Mouse (Mus musculus): ENCODE results near the gene Smyd3.

The Smyd3 gene

DNA sequence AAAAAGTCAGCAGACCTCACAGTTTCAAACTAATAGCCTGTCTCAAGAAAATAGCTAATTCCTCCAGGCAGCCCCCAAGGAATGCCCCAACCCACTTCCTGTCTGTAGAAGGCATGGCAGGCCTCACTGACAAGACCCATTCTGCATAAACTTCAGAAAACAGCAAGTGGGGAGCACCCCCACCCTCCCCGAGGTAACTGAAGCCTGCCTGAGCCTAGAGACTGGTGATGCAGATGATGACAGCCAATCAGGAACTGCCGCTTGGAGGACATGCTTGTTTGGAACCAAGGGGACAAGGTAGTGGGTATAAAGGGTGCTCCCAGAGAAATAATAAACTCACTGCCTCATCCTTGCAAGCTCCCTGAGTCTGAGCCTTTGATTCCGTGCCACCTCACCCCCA, 288.3 kb downstream of the Smyd3 start:
- DNase-seq (ENCODE audit: low read depth, low spot score), result no peak

DNA sequence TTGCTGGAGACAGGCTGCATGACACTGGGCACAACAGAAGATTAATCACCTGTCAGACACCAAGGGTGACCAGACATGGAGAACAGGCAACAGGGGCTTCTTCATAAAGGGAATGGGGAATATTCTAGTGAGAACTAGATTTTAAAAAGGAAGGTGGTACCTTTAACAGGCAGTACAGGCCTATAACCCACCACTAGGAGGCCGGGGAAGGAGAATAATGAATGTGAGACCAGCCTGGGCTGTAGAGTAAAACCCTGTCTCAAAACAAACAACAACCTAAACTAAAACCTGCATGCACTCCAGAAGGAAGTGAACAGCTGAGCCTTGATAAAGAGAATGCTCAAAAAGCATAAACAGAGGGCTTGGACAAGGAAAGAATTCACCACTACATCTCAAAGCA, 297.6 kb downstream of the Smyd3 start:
- DNase-seq (ENCODE audit: low read depth, low spot score), result peak; percentile 24

DNA sequence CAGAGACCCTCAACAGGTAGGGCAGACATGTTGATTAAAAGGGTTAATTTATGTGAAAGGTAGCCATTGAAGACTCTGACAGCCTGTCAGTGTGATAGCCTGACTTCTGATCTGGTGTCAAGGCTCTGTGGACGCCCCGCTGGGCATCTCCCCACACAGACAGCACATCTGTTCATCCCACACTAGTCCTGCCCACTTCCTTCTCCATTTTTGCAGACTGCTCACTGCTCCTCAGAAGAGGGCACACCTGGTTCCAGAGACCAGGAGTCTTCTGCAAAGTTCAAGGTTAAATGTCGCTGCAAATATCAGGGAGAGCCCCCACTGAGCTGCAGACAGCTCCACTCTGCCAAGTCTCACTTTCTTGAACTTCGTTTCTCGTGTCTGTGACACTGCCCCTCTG, 299.8 kb downstream of the Smyd3 start:
- DNase-seq (ENCODE audit: low read depth, low spot score), result peak; percentile 31

DNA sequence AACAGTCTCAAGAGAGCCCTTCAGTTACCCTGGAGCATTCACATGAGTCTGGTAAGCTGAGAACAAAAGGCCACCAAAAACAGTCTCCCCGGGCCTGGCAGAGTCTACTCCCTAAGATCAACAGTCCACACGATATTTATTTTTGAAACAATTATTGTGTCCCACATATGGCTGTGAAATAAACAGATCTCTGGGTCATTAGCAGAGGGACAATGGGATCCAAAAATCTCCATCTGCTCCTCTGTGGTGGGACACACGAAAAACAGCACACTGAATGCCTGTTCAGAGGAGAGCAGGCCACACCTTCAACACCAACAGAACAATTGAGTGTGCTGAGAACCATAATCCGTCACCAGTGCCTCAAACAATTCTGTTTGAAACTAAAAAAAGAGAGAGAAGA, 300.8 kb downstream of the Smyd3 start:
- no peak for DNase-seq (ENCODE audit: low read depth, low spot score)

DNA sequence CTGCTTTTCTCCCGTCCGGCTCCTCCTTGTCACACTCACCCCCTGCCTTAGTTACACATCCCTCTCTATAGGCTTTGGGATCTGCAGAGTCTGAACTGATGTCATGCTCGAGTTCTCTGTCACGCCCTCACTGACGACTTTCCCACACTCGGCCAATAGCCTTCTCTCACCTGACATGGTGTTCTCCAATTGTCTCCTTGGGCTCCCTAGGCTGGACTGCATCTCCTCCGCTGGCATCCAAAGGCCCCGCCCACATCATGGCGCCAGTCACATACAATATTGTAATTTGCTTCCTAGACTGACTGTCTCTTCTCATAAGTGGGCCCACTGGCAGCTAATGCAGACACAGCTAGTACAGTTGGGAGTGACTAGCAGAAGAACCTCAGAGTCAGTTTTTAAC, 304.5 kb downstream of the Smyd3 start:
- DNase-seq (ENCODE audit: low read depth, low spot score), result peak; percentile 48

DNA sequence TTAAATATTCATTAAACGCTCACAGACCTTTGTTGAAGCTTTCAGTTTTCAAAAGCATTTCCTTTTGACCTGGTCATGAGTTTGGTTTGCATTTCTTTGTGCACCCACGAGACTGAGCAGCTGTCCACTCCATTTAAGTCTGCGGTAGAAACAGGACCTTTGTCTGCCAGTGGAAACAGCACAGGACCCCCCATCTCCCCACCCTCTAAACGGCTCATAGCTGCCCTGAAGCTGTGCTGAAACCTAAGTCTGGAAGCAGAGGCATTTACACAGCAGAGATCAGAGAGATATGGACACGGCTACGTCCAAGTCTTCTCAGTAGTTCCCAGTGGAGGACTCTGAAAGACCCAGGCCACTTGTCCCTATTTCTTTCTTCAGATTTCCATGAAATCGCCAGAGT, 305.5 kb downstream of the Smyd3 start:
- DNase-seq (ENCODE audit: low read depth, low spot score), result no peak

DNA sequence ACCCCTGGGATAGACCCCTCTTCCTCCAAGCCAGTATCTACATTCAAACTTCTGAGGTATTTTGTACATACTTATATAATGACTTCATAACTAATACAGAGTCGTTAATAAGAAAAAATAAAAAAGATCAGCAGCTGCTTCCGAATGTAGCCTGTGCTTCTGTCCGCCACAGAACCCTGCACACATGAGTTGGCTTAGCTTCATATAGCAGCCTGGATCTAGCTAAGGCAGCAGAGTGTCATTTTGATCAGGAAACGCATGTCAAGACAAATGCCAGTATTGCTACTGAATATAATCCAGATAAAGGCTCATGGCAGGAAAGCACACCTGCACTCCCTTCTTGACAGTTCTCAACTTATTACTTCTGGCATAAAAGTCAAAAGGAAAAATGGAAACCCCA, 306.5 kb downstream of the Smyd3 start:
- no peak for DNase-seq (ENCODE audit: low read depth, low spot score)

DNA sequence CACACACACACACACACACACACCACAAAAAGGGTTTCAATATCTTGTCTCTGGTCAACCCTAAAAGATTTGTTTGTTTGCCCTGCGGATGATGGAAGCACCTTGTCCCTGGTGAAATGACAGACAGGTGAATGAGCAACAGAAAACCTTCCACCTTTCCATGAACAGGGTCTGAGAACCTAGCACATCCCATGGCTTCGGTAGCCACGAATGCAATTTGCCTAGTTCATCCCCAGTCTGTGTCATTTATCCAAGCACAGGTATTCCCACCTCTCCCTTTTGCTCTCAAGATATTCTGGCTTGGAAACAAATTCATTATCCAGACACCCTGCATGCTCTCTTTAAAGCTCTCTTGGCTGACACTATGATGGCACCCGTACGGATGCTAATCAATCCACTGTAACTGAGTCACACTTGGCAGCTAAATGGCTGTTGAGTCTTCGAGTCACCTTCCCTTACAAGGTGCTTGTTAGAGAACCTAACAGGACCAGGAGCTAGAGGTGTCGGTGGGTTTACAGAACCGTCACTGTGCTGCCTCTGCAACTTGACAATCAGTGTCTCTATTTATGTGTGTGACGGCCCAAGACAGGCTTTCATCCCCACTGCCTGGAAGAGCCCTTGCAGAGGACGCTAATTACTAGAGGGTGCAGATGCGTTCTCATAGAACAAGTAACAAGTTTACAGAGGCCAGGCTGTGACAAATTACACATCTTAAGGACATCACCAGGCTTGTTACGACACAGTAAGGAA, 309.8 kb downstream of the Smyd3 start:
- no peak for DNase-seq (ENCODE audit: low read depth, low spot score)

DNA sequence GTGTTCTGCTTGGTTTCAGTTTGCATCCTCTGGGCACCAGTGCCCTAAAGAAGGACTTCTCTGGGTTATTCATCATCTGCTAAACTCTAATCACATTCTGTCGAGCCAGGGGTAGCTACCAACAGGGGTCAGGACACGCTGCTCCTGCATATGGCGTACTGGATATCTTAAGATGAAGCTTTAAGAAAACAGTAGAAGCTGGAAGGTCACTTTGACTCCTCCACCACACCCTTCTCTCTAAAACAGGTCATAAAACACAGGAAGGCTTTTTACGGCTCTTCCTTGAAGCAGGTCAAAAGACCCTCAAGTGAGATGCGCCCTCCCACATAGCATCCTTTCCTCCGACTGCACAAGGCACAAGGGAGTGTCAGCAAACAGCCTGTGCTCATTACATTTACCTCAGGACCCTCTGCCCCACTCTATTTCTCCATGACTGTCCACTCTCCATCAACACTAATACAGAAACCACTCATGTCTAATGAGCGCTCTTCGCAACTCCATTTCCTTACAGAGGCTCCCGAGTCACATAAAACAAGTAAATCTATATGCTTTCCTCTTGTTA, 310.6 kb downstream of the Smyd3 start:
- DNase-seq (ENCODE audit: low read depth, low spot score), result peak; percentile 23

DNA sequence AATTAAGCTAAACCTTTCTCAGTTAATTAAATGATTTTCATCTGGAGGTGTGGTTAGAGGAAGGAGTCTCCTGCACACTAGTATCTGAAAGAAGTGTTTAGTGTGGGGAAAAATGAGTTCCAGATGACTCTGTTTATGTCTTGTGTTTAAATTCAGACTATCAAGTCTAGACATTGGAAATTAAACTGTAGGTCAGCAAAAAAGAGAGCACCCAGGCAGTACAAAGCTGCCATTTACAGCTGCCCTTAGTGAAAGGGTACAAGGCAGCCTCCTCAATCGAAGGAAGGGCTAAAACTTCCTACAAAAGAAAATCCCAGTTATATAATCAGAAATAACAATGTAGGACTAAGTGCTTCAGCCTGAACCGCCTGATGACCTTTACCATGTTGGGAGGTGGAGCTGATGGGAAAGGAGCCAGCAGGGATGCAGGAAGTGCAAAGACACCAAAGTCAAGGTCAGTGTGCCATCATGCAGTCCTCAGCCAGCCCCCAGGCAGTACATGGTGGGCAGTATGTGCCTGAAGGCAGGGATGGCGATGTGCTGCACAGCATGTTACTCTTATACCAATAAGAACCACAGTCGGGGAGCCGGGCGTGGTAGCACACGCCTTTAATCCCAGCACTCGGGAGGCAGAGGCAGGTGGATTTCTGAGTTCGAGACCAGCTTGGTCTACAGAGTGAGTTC, 319.2 kb downstream of the Smyd3 start:
- DNase-seq (ENCODE audit: low read depth, low spot score), result peak; percentile 95

DNA sequence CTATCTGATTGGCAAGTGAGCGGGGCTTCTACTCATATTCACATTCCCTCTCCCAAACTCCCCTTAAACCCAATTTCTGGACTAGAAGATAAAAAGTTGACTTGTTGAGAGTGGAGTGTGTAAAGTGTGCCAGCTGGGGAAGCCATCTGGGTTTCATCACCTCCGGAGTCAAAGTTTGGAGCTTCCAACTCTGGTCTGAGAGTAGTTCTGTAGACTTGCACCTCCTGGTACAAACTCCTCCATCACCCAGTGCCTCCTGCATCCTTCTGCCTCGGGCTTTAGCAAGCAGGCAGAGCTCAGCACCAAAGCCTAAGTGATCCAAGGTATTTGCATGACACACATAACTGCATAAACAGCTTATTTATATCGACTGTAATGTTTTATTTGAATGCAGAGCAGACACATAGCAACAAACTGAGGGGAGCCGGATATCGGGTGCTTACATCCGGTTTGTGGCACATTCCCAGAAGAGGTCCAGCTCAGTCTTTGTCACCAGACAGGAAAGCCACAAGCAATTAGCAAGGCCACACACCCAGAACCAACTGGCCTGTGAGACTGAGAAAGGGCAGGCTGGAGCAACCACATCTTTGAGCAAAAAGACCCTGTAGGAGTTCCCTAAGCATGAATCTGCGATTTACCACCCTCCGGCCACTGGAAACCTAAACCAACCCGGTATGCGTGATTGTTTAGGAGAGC, 319.9 kb downstream of the Smyd3 start:
- DNase-seq (ENCODE audit: low read depth, low spot score), result peak; percentile 49

DNA sequence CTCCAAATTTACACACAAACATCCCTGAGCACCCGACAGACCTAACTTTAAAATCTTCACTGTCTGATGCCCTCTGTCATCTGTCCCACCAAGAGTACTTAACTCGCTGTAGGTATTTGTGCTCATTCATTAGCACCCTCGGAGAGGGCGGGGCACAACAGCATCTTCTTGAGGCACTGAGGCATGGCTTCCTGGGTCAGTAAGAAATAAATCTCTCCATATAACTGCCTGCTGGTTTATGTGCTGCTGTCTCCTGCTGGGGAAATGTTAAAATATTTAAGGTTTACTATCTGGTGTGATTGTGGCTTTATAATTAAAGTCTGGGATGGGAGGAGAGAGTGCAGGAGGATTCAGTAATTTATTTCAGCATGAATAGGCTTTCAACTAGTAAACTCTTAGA, 320.7 kb downstream of the Smyd3 start:
- peak; percentile 37 for DNase-seq (ENCODE audit: low read depth, low spot score)

DNA sequence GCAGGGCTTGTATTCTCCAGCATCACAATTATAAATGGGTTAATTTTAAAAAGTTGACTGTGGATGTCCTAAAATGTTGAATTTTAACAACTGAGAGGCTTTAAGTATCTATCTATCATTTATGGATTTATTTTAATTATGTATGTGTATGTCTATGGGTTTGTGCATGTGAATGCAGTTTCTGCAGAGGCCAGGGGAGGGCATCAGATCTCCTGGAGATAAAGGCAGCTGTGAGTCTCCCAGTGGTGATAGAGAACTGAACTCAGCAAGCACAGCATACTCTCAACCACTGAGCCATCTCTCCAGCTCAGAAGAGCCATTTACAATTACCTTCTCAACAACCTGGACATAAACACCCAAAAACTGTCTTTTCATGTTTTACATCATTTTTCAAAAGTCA, 321.4 kb downstream of the Smyd3 start:
- peak; percentile 59 for DNase-seq (ENCODE audit: low read depth, low spot score)

DNA sequence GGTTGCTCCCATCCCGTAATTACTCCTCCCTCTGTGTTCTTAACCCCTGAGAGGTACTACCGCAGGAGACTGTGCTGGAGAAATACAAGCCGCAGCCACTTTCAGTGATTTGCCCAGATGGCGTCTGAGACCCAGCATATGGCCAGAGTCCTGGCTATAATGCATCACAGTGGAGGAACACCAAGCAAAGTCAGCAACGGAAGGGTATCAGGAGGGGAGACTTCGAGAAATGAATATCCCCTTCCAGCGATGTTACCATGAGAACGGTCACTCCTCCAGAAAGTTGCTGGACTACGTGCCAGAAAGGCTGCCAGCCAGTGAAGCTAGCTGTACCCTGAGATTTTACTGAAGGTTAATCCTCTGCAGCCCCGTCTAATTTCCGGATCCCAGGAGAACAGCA, 325.1 kb downstream of the Smyd3 start:
- DNase-seq (ENCODE audit: low read depth, low spot score), result no peak

DNA sequence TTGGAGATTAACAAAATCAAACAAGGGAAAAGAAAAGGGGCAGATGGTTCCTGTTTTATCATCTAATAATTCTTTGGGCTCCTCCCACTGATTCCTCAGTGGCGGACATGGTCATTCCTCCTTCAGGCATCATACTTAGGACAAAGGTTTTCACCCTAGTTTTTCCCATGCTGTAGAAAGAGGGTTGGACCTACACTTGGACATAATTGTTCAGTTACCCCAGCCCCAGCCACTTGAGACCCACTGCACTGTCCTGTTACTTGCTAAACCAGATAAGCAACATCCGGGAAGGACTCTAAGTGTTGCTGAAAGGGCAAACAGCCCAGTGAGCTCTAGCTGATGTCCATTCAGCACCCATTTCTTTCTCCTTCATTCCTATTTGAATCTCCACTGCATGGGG, 327.0 kb downstream of the Smyd3 start:
- DNase-seq (ENCODE audit: low read depth, low spot score), result no peak

DNA sequence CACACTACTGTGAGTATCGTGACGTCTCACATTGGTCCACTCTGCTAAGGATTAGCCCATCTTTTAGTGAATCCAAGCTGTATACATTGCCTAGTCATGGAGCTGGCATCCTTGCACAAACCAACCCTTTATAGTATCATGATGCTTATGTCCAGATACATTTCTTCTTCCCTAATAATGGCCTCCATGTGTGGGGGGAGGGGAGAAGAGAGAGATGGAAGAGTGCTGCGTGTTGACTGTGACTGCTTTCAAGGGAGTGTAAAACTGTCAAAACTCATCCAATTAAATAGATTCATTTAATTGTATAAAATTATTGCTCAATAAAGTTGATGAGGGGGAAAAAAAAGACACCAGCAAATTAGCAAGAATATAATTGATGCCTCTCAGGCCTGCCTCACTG, 330.7 kb downstream of the Smyd3 start:
- no peak for DNase-seq (ENCODE audit: low read depth, low spot score)

DNA sequence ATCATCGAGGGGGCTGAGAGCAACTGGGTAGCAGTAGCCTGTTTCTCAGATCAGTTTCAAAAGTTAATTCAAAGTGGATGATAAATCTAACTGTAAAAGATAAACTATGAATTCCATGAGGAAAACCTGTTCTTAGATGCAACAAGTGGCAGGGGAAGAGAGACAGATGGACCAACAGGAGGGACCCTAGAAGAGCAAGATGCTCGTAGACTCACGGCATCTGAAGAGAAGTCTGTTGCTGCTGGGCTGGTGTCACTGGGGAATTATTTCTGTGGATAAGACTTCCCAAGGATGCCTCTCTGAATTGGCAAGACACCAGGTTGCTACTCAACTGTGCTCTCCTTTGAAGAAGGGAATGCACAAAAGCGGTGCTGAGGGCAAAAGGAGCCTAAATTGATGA, 333.2 kb downstream of the Smyd3 start:
- DNase-seq (ENCODE audit: low read depth, low spot score), result no peak

DNA sequence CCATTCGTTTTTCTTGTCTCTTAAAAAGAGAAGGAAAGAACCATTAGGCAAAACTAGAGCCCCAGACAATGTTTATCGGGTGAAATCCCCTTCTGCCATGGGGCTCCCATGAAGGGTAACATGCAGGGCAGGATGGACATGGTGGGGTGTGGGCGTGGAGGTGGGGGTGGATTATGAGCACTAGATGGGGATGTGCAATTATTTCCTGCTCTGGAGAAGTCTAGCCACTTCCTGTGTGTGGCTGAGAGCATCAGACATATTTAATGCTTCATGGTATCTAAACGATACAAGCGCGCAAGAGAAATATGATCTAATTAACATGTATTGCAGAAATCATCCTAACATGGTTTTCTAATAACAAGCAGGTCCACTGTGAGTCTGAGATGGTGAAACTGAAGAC, 334.3 kb downstream of the Smyd3 start:
- no peak for DNase-seq (ENCODE audit: low read depth, low spot score)

DNA sequence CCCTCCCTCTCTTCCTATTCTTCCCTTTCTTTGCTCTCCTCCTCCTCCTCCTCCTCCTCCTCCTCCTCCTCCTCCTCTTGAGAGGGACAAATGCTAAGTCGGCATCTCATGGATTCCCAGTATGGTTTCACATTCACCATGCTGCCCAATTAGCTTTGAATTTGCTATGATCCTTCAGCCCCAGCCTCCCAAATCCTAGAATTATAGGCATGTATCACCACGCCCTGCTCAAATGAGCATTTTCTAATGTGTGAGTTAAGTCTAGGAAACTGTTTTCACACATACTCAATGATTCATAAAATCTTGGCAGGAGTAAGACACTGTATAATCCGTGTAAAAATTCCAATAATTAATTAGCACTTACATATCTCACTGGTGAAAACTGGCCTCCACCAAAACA, 337.3 kb downstream of the Smyd3 start:
- no peak for DNase-seq (ENCODE audit: low read depth, low spot score)

DNA sequence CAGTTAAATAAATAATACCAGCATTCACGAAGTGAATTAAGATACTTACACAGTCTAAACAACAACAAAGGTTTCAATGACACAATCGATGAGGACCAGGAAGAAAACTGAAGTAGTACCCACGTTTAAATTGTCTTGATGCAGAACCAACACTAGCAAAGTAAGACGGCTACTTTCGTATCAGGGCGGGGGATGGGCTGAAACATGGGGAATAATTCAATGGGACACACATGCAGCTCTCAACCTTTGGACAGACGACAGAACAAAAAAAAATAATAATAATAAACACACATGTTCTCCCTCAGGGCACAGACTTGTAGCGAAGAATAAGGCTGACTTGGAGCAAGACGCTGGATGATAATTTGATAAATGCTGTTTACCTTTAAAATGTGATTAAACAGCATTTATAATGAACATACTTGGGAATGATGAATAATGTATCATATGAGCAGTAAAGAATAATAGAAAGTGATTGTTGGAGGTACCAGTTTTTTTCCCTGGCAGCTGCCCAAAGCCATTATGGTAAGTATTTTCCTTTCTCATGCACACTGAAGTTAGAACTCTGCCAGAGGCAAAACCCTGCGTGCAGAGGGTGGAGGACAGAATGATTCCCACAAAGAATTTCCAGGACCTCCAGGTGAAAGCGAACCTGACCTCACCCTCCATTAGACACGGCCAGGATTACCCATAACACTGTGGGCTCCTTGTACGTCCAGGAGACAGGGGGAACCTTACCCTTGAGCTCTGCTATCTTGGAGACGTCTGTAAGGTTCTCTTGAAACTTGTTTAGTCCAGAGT, 340.8 kb downstream of the Smyd3 start:
- DNase-seq (ENCODE audit: low read depth, low spot score), result peak; percentile 16

DNA sequence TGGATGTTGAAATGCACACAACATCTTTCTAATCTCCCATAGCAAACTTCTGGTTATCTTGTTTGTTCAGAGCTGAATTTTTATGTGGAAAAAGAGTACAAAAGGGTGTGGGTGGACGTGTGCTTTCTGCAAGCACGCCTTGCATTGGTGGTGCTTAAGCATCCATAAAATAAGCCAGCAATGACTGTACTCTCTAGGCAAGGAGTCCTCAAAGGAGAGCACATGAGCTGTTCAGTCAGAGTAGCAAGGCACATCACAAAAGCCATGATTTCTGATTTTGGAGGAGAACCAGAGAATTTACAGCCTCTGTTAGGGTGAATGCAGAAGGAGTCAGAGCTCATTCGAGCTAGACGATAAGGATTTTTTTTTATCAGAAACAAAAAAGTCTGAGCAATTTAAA, 343.6 kb downstream of the Smyd3 start:
- DNase-seq (ENCODE audit: low read depth, low spot score), result no peak

DNA sequence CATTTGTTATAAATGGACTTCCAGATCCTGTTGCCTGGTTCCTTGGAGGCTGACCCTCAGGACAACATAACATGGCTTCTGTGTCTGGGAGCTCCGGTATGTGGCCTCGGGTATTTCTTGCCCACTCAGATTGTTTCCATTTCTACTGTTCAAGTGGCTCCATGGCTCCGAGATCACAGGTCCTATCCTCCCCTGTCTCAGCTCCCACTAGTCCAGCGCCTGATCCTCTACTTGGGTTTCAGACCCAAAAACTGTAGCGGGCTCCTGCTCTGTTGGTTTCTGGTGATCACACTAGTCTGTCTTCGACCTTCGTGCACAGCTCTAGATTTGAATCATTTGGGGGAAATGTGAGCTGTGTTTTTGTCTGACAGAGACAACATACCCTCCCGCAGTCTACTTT, 347.3 kb downstream of the Smyd3 start:
- no peak for DNase-seq (ENCODE audit: low read depth, low spot score)
